Mouse (Mus musculus): ENCODE data around the gene Stambpl1.
A peak's percentile ranks its signal among the peaks of the same experiment; 100 is the strongest.

Gene Stambpl1

DNA sequence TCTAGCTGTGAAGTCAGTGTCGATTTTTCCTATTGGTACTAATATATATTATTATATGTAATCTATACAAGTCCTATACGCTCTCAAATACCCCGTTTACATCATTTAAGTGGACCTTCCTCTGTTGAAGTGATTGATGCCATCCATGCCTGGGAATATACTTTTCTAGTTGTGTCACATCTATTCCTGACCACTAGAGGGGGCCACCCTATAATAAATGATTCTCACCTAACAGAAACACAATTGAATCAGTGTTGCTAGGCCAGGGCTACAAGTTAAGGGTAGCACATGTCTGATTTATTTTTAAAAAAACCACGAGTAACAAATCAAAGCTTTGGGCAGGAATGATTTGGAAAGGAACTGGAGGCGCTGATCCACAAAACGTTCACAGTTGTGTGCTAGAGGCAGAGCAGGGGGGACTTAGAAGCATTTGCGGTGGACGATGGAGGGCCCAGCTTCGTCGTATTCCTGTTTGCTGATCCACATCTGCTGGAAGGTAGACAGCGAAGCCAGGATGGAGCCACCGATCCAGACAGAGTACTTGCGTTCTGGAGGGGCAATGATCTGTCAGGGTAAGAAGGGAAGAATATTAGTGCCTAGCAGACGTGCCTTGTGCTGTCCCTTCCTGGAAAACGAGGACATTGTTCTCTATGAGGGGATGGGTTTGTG is 49.4 kb downstream of the Stambpl1 start:
- no peak for DNase-seq

DNA sequence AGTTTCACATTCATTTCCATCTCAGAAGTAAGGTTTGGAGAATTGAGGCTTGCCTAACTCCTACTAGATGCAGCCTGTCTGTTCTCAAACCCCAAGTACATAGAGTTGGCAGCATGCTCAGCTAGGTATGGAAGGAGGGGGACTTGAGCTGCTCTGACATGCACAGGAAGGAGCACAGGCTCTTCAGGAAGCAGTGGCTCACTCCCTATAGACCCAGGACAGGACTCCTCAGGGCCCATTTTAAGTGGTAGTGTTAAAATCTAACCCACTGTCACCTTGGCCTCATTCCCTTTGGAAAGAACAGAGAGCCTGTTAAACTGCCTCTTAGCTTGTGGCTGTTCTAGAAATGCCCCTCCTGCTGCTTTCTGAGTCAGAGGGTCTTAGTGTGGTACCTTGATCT is 50.9 kb downstream of the Stambpl1 start:
- DNase-seq = no peak

DNA sequence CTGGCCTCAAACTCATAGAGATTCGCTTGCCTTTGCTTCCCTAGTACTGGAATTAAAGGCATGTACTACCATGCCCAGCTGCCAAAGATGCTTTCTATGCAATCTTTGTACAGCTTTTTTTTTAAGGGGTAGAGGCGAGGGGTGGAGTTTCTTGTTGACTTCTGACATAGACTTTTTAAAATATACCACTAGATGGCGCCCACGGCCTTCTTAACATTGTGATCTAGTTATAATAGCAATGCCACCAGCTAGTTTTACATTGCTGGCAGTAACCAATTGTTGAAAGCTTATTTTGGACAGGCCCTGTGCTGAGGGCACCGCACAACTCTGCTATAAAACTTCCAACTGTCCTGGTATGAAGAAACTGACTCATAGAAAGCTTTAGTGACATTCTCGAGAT is 52.0 kb downstream of the Stambpl1 start:
- peak; percentile 25 to 53 for DNase-seq

DNA sequence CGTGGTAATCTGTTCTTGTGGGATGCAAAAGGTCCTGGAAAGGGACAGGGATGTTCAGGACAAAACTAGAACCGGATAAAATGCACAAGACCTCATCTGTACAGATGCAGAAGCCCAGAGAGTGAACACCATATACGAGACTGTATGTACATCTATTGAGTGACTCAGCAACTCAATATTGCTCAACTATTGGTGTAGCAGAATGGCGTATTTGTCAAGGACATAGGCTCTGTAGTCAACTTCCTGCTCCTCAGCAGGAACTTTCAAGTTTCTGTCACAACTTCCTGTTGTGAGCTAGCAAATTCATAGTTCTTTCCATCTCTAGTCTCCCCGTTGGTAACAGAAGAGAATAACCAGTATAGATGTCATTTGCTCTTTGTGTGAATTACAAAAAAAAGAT is 56.5 kb downstream of the Stambpl1 start:
- DNase-seq = no peak

- no peak for DNase-seq
These were observed 58.6 kb downstream of the Stambpl1 start for GRCm38 (mm10) chr19:34250621-34251020.

- DNase-seq = no peak
These were observed 59.9 kb downstream of the Stambpl1 start for GRCm38 (mm10) chr19:34251900-34252299.

DNA sequence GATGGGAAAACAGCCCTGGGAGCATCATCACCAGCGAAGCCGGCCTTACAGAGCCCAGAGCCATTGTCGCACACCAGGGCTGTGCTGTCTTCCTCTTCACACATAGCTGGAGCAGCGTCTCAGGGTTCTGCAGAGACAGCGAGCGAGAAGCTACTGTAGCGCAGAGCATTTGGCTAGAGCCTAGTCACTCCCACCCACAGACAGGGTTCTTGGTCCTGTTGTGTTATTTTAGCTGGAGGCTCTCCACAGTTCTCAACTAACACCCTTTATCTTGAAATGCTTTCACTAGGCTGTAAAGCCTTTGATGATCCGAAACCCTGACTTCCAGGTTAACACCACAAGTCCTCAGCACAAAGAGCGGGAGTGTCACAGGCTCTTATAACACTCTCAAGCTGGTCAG is 60.4 kb downstream of the Stambpl1 start:
- DNase-seq = no peak

DNA sequence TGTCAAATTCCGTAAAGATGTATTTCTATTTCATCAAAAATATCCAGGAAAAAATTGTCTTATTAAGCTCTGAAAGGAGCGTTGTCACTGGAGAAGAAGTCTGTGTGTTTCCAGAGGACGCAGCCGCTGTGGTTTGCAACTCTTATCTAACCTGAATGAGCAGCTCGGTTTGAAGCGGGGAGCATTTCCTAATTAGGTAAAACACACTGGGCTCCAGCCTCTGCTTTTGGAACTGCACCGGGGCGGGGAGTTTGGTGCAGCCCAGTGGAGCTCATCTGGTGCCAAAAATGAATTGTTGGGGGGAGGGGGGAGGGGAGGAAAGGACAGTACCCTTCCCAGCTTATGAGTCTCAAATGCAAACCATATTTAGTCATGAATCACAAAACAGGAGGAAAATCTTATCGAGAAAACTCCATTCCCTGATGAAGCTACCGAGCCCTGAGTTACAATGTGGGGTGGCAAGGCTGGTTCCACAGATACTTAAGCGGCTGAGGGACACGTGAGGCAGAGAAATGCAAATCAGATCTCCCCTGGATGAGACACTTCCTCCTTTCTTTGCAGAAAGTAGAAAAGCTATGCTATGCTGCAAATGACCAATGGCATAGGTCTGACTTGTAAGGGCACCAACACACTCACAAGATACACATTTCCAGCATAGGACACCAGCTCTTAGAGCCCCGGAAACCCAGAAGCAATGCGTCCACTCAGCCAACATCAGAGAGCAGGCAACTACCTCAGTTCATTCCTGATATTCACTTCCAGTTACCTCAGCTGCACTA is 62.3 kb downstream of the Stambpl1 start:
- no peak for DNase-seq

- no peak for DNase-seq
These were observed 63.1 kb downstream of the Stambpl1 start, which contains the start of gene Acta2 for GRCm38 (mm10) chr19:34254880-34255681. Acta2 (minus strand) TSS chr19:34255590.

DNA sequence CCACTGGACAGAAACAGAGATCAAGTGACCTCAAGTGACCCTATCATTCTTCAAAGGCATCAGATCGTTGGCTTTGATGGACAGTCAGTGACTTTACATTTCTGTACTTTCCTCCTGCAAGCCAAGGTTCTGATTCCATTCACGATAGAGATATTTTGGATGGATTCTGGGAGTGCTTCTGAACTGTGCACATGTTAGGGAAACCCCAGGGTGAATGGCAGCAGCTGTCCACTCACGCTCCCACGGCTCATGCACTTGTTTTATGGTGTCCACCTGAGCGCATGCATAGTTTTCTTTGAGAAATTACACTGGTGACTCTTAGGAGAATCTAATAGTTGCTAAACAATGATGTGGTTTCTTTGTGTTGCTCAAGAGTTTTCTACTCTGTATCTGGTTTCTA is 64.1 kb downstream of the Stambpl1 start:
- DNase-seq = no peak

- DNase-seq = no peak
These were observed 64.9 kb downstream of the Stambpl1 start for GRCm38 (mm10) chr19:34256936-34257335.

DNA sequence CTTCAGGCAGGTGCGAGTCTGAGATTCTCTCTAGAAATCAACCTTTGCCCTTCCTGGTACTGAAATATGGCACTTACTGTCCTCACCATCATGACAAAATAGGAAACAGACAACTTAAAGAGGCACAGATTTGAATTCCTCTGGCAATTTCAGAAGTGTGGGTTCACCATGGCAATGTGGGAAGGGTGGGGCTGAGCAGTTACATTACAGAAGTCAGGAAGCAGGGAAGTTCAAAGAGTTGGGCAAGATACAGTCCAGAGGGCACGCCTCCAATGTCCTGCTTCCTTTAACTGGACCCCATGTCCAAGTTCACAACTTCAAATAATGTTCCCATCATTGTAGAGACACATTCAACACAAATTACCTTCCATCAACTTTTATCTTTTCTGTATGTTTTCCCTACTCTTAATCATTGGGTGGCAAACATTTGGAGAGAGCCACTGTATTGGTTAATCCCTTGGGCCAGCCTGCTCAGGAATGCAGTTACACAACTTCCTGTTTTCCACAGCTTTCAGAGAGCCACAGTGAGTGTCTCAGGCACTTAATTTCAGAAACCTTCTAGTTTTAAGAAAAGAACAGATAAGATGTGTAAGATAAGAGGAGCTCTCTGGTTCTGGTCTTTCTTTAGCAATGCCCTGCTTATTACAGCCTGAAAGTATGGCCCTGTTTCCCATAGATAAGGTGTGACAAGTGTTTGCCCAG is 70.4 kb downstream of the Stambpl1 start:
- no peak for DNase-seq

DNA sequence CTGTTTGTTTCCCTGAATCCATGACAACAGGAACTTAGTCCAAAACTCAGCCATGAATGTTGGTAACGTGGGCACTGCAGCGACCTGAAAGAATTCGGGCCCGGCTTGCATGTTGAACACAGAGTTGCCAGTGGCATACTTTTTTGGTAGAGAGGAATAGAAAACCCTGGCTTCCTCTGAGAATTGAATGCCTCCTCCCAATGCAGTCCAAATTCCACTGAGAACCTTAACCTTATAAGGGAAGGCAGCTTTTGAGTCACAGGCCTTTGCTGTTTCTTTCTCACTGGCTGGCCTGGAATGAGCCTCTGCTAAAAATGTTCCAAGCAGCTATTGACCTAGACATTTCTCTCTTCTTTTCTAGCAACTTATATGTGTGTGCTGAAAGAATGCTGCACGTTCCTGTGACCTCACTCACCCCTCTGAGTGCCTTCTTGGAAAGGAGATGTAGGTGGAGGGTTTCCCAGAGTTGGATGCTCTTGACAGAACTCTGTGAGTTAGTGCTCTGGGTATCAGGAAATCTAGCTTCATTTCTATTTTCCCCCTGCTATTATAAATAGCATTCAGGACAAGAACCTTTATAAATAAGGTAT is 73.7 kb downstream of the Stambpl1 start:
- no peak for DNase-seq

GRCm38 (mm10) chr19:34268991-34269390 is 77.0 kb downstream of the Stambpl1 start:
- DNase-seq = no peak

DNA sequence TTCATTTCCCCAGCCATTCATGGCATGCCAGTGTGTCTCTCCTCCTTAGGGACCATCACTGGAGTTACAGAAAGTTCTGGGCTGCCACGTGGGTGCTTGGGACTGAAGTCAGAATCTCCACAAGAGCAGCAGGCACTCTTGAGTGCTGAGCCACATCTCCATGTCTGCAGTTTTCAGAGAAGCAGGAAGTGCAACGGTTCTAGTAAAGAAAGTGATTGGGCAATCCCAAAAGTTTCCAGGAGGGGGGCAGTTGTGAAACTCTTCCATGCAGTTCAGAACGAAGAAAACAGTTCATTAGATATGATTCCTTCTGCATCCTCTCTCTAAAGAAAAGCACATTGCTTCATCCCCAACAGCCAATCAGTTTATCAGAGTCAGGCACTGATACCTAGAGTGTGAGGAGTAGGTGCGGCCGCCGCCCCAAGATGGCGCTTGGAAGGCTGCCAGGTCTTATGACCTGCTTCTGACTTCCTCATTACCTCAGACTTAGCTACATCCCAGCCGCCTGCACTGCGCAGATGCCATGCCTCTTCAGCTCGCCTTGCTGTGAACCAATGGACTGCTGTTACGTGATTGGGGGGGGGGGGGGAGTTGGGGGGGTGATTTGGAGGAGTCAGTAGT is 78.2 kb downstream of the Stambpl1 start:
- DNase-seq = no peak

- DNase-seq = no peak
These were observed 78.9 kb downstream of the Stambpl1 start for GRCm38 (mm10) chr19:34270824-34271464.

DNA sequence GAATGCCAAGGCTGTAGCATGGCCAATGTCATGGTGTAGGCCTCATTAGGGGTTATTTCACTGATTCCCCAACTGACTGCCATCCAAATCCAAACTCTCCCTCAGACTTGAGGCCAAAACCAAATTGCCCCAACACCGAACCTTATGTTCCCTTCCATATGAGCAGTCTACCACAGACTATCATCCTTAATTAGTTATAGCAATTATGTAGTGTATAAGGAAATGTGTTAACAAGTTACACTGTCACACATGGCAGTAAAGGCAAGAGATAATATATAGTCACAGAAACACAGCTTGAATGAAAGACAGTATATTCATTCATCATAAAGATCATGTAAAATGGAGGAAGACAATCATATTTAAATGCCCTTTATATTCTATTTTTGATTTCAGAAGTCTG is 81.0 kb downstream of the Stambpl1 start:
- DNase-seq = no peak

- no peak for DNase-seq
These were observed 86.0 kb downstream of the Stambpl1 start for GRCm38 (mm10) chr19:34278078-34278477.

DNA sequence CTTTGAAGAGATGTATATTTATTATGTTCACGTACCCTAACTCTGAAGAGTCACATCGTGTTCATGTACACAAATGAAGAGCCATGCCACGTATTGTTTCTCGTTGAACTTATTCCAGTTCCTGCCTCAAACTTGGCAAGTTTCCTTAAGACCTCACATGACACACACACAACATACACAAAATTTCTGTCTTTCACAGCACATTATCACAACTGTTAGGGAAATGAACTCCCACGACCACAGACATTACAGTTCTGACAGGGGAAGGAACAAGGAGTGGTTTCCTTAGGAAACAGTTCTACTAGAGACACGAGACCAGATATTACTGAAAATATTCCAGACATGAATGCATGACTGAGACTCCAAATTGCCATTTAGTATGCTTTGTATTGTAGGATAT is 91.6 kb downstream of the Stambpl1 start:
- DNase-seq = no peak

- DNase-seq = peak; percentile 29 to 32
These were observed 92.4 kb downstream of the Stambpl1 start for GRCm38 (mm10) chr19:34284383-34284782.

GRCm38 (mm10) chr19:34284826-34285225 is 92.8 kb downstream of the Stambpl1 start:
- DNase-seq = no peak

DNA sequence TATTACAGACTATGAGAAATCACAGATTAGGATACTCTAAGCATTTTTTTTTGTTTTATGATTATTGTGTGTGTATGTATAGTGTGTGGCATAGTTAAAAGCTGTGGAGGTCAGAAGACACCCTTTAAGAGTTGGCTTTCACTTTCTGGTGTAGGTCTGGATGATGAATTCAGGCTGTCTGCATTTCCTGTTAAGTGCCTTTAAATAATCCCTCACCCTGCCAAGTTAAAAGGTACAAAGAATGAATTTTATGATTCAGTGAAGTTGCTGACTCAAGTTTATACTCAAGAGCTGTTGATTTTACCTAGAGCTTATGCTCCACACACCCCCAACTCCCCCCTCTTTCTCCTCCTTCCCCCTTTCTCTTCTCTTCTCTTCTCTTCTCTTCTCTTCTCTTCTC is 95.2 kb downstream of the Stambpl1 start:
- no peak for DNase-seq

Measured in cerebellum, postnatal 25 days (tissue).